Mouse (Mus musculus): ENCODE measurements around the gene Carm1.

Gene Carm1

GRCm38 (mm10) chr9:21614864-21615616 is 68.3 kb downstream of the Carm1 start:
- DNase-seq (ENCODE audit: low read depth, low spot score), result no peak

- peak; percentile 99 for DNase-seq (ENCODE audit: low read depth, low spot score)
Observed at GRCm38 (mm10) chr9:21615617-21616231, 69.0 kb downstream of the Carm1 start, which contains the start of gene Smarca4. Gene Smarca4, plus strand, starts transcription at chr9:21616169.

GRCm38 (mm10) chr9:21616232-21616781 is 69.6 kb downstream of the Carm1 start:
- no peak for DNase-seq (ENCODE audit: low read depth, low spot score)

- DNase-seq (ENCODE audit: low read depth, low spot score), result no peak
Observed at GRCm38 (mm10) chr9:21617066-21617465, 70.4 kb downstream of the Carm1 start.

GRCm38 (mm10) chr9:21620229-21620628 is 73.5 kb downstream of the Carm1 start:
- no peak for DNase-seq (ENCODE audit: low read depth, low spot score)

- DNase-seq (ENCODE audit: low read depth, low spot score), result no peak
Observed at GRCm38 (mm10) chr9:21622676-21623075, 76.0 kb downstream of the Carm1 start.

- DNase-seq (ENCODE audit: low read depth, low spot score), result no peak
Observed at GRCm38 (mm10) chr9:21625342-21626339, 78.9 kb downstream of the Carm1 start.

GRCm38 (mm10) chr9:21626571-21626970 is 79.9 kb downstream of the Carm1 start:
- DNase-seq (ENCODE audit: low read depth, low spot score), result no peak

- no peak for DNase-seq (ENCODE audit: low read depth, low spot score)
Observed at GRCm38 (mm10) chr9:21627145-21627795, 80.6 kb downstream of the Carm1 start.

GRCm38 (mm10) chr9:21630673-21631072 is 84.0 kb downstream of the Carm1 start:
- no peak for DNase-seq (ENCODE audit: low read depth, low spot score)

GRCm38 (mm10) chr9:21633106-21633505 is 86.4 kb downstream of the Carm1 start:
- DNase-seq (ENCODE audit: low read depth, low spot score), result no peak

GRCm38 (mm10) chr9:21635639-21636038 is 88.9 kb downstream of the Carm1 start:
- no peak for DNase-seq (ENCODE audit: low read depth, low spot score)

GRCm38 (mm10) chr9:21639031-21639430 is 92.3 kb downstream of the Carm1 start:
- DNase-seq (ENCODE audit: low read depth, low spot score), result no peak

Measured in brain, embryonic 18.5 days (tissue).